In genomic region chr1:119398640-119399039, GRCm38 (mm10) we compare ENCODE assay signal across 25 mouse cellular contexts. TPM values are rescaled to one million over a fixed set of nuclear protein-coding genes. Genes with fewer than 3 reads are reported as not detected.
DNase-seq lines count a peak whose midpoint lies in the region; TF ChIP-seq lines count a peak whose summit lies in the region.
"Had no signal": no experiment of that assay in that cellular context is flagged by ENCODE, and none has a peak within 500 bp of the region (broad histone marks: within the 10 kb centered on the region; RNA-seq: fewer than 3 reads in every experiment).

No protein-coding gene starts in this region.

- H3K4me3 ChIP-seq in E14TG2a.4 (replicated peaks; ENCODE audit: low read length): peak overlapping the region; percentile 41; the same call in 1 of the 2 replicates
- H3K4me3 ChIP-seq: embryonic facial prominence, embryonic 13.5 days; embryonic facial prominence, embryonic 15.5 days; erythroblast, embryonic 14.5 days; forebrain, embryonic 10.5 days; forebrain, embryonic 12.5 days had no signal

- peaks cover 92% of the 10 kb centered on the region for H3K4me1 ChIP-seq in E14TG2a.4 (replicated peaks; ENCODE audit: low read depth, low read length)
- H3K4me1 ChIP-seq: embryonic facial prominence, embryonic 13.5 days; embryonic facial prominence, embryonic 15.5 days; forebrain, embryonic 12.5 days had no signal

- H3K9me3 ChIP-seq in E14TG2a.4 (ENCODE audit: low read length): no peaks in the 10 kb centered on the region
- H3K9me3 ChIP-seq: embryonic facial prominence, embryonic 13.5 days; embryonic facial prominence, embryonic 15.5 days; forebrain, embryonic 10.5 days; forebrain, embryonic 12.5 days had no signal

- no peak for TF ChIP-seq CTCF in E14TG2a.4 (conservative IDR thresholded peaks at IDR 0.05; ENCODE audit: low read length)

- H3K36me3 ChIP-seq in E14TG2a.4 (ENCODE audit: insufficient read depth, low read length): no peaks in the 10 kb centered on the region
- H3K36me3 ChIP-seq: embryonic facial prominence, embryonic 13.5 days; embryonic facial prominence, embryonic 15.5 days; forebrain, embryonic 10.5 days; forebrain, embryonic 12.5 days; G1E had no signal

- H3K27me3 ChIP-seq in E14TG2a.4 (ENCODE audit: insufficient read depth, low read length): no peaks in the 10 kb centered on the region
- H3K27me3 ChIP-seq: CH12.LX; embryonic facial prominence, embryonic 13.5 days; embryonic facial prominence, embryonic 15.5 days; forebrain, embryonic 12.5 days; Patski had no signal

- DNase-seq in ES-CJ7 (ENCODE audit: low read depth, low spot score) (peak; percentile 99), R1 (ENCODE audit: low read depth, low spot score) (peak; percentile 99)
- no peak for DNase-seq in layer of hippocampus, postnatal 14 days (ENCODE audit: low spot score in 2 of 2)
- DNase-seq in right cerebral cortex, adult 2 months (ENCODE audit: low spot score in 2 of 2): no peak
- DNase-seq in right cerebral cortex, adult 18-20 months: no peak
- DNase-seq: adrenal gland, adult 8-10 months; adrenal gland, postnatal 14 days; adrenal gland, postnatal 36 days; B cell, adult 2 months; cerebellum, adult 11-12 months; cerebellum, adult 8-10 months; cerebellum, adult 9-11 months; cerebellum, postnatal 14 days; cerebellum, postnatal 36 days; embryo, embryonic 11 days had no signal

RNA-seq across cellular contexts. Expression of gene Inhbb, which starts 23.4 kb away (rescaled TPM):
- total RNA-seq in layer of hippocampus, postnatal 14 days (2021): 10 to 100 TPM in 1 of 2 experiments, 1 to 10 TPM in 1; 9.8 to 11.3 TPM
- total RNA-seq: CH12.LX; common myeloid progenitor, adult 5-6 weeks had no signal

Comparison
In these comparisons a context has a peak if more than half of its experiments do, and no peak if none do; other contexts are left out.
1. DNase-seq: peak in ES-CJ7 (single experiment) and R1 (single experiment); none in layer of hippocampus, postnatal 14 days (0 of 2), right cerebral cortex, adult 2 months (0 of 2) and right cerebral cortex, adult 18-20 months (single experiment).